Mouse (Mus musculus): ENCODE data around the gene Taf15. TPM values are rescaled to one million over a fixed set of nuclear protein-coding genes. Genes with fewer than 3 reads are reported as not detected.
"Not testable (repeated sequence)": the region's sequence is repeated elsewhere in the genome, so short reads cannot be mapped to it uniquely, and the experiment has no call there.

Taf15 gene
- total and polyA plus RNA-seq, 2 experiments = 7.1 to 29.1 TPM

- Histone ChIP-seq H3K27ac (replicated peaks; ENCODE audit: insufficient read depth, low read depth, low read length) (no peak overlapping the region), H3K9ac (ENCODE audit: low read depth, low read length) (no peak overlapping the region), H3K4me1 (ENCODE audit: control insufficient read depth, insufficient read depth, low read length) (no peaks in the 10 kb centered on the region), H3K79me2 (ENCODE audit: control insufficient read depth, insufficient read depth, low read length) (no peaks in the 10 kb centered on the region), H3K4me3 (ENCODE audit: insufficient read depth, low read depth, low read length) (no peak overlapping the region), H3K36me3 (ENCODE audit: control insufficient read depth, insufficient read depth, low read length) (no peaks in the 10 kb centered on the region), H3K27me3 (ENCODE audit: control insufficient read depth, insufficient read depth, low read length) (no peaks in the 10 kb centered on the region)
- TF ChIP-seq CTCF (IDR thresholded peaks at IDR 0.05; ENCODE audit: low read depth, low read length) (no peak), POLR2A (IDR thresholded peaks at IDR 0.05; ENCODE audit: extremely low read depth, insufficient read depth, low read length) (no peak)
- no peak for DNase-seq (ENCODE audit: extremely low read depth, low read depth, low spot score)
- 74% methylated on average over 5 of the region's 5 CpGs for WGBS
These were observed 77.3 kb downstream of the Taf15 start for GRCm38 (mm10) chr11:83550186-83550632.

DNA sequence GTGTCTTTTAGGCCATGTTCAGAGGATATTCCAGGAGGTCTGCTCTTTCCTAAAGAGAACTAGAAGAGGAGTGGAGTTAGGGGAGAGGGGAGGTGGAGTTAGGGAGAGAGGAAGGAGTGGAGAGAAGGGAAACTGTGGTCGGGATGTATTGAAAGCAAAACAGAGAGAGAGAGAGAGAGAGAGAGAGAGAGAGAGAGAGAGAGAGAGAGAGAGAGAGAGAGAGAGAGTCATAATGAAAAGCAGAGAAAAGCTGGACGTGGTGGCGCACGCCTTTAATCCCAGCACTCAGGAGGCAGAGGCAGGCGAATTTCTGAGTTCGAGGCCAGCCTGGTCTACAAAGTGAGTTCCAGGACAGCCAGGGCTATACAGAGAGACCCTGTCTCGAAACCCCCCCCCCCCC lies 78.2 kb downstream of the Taf15 start:
- H3K79me2 ChIP-seq (ENCODE audit: control insufficient read depth, insufficient read depth, low read length); H3K27ac ChIP-seq (replicated peaks; ENCODE audit: insufficient read depth, low read depth, low read length); H3K36me3 ChIP-seq (ENCODE audit: control insufficient read depth, insufficient read depth, low read length); H3K4me1 ChIP-seq (ENCODE audit: control insufficient read depth, insufficient read depth, low read length); H3K27me3 ChIP-seq (ENCODE audit: control insufficient read depth, insufficient read depth, low read length); H3K4me3 ChIP-seq (ENCODE audit: insufficient read depth, low read depth, low read length); H3K9ac ChIP-seq (ENCODE audit: low read depth, low read length); DNase-seq (ENCODE audit: extremely low read depth, low read depth, low spot score): not testable (repeated sequence)
- 84% methylated on average over 7 of the region's 7 CpGs for WGBS

DNA sequence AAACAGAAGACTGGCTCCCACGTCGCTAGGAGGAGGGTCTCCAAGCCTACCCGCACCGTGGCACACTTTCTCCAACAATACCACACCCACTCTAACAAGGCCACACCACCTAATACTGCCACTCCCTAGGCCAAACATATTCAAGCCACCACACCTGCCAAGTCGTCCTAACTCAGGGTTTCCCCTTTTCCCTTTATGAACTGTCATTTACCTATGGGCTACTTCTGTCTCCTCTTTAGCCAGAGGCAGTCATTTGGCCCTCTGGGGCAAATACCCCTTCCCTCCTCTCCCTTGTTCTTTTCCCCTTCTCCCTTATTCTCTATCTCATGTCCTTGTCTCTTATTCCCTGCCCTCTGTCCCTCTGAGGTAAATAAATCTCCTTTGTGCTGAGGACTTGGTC lies 78.8 kb downstream of the Taf15 start:
- Histone ChIP-seq H3K27ac (replicated peaks; ENCODE audit: insufficient read depth, low read depth, low read length) (no peak overlapping the region), H3K79me2 (ENCODE audit: control insufficient read depth, insufficient read depth, low read length) (no peaks in the 10 kb centered on the region), H3K27me3 (ENCODE audit: control insufficient read depth, insufficient read depth, low read length) (no peaks in the 10 kb centered on the region), H3K9ac (ENCODE audit: low read depth, low read length) (no peak overlapping the region), H3K4me3 (ENCODE audit: insufficient read depth, low read depth, low read length) (no peak overlapping the region), H3K4me1 (ENCODE audit: control insufficient read depth, insufficient read depth, low read length) (no peaks in the 10 kb centered on the region), H3K36me3 (ENCODE audit: control insufficient read depth, insufficient read depth, low read length) (no peaks in the 10 kb centered on the region)
- TF ChIP-seq POLR2A (IDR thresholded peaks at IDR 0.05; ENCODE audit: extremely low read depth, insufficient read depth, low read length) = no peak
- TF ChIP-seq CTCF (IDR thresholded peaks at IDR 0.05; ENCODE audit: low read depth, low read length) = no peak
- no peak for DNase-seq (ENCODE audit: extremely low read depth, low read depth, low spot score)
- 83% methylated on average over 5 of the region's 5 CpGs for WGBS

Other genes with a start within 250 kb of the Taf15 start
- gene Slfn14, start 186.4 kb upstream of the Taf15 start, total RNA-seq (2014; rRNA removed) = not detected in 2 replicates
- not detected in 2 replicates for gene Slfn14, start 186.4 kb upstream of the Taf15 start, polyA plus RNA-seq (2012; rRNA removed)
- gene Ap2b1, start 174.1 kb upstream of the Taf15 start, total RNA-seq (2014; rRNA removed) = 25.4 and 31.3 TPM in 2 replicates
- gene Ap2b1, start 174.1 kb upstream of the Taf15 start, polyA plus RNA-seq (2012; rRNA removed) = 16.2 and 16.3 TPM in 2 replicates
- gene Pex12, start 170.5 kb upstream of the Taf15 start, total RNA-seq (2014; rRNA removed) = 4.3 and 5.5 TPM in 2 replicates
- 7.9 and 10.1 TPM in 2 replicates for gene Pex12, start 170.5 kb upstream of the Taf15 start, polyA plus RNA-seq (2012; rRNA removed)
- gene Rasl10b, start 63.9 kb upstream of the Taf15 start, total RNA-seq (2014; rRNA removed) = 0.07 and 0.18 TPM in 2 replicates
- gene Rasl10b, start 63.9 kb upstream of the Taf15 start, polyA plus RNA-seq (2012; rRNA removed) = 0.12 and 0.24 TPM in 2 replicates
- gene Gas2l2, start 43.6 kb upstream of the Taf15 start, total RNA-seq (2014; rRNA removed) = not detected in 2 replicates
- not detected in 2 replicates for gene Gas2l2, start 43.6 kb upstream of the Taf15 start, polyA plus RNA-seq (2012; rRNA removed)
- not detected in 2 replicates for gene 1700020L24Rik, start 35.4 kb upstream of the Taf15 start, total RNA-seq (2014; rRNA removed)
- gene 1700020L24Rik, start 35.4 kb upstream of the Taf15 start, polyA plus RNA-seq (2012; rRNA removed) = not detected in 2 replicates
- gene Mmp28, start 10.0 kb upstream of the Taf15 start, total RNA-seq (2014; rRNA removed) = 0.18 and 0.27 TPM in 2 replicates
- 0.26 and 0.29 TPM in 2 replicates for gene Mmp28, start 10.0 kb upstream of the Taf15 start, polyA plus RNA-seq (2012; rRNA removed)
- not detected in 2 replicates for gene Heatr9, start 49.1 kb downstream of the Taf15 start, total RNA-seq (2014; rRNA removed)
- not detected in 2 replicates for gene Heatr9, start 49.1 kb downstream of the Taf15 start, polyA plus RNA-seq (2012; rRNA removed)
- gene Ccl5, start 57.4 kb downstream of the Taf15 start, total RNA-seq (2014; rRNA removed) = 0.37 and 1.1 TPM in 2 replicates
- 7.2 and 13.2 TPM in 2 replicates for gene Ccl5, start 57.4 kb downstream of the Taf15 start, polyA plus RNA-seq (2012; rRNA removed)
- 92.1 and 125 TPM in 2 replicates for gene Ccl9, start 105.5 kb downstream of the Taf15 start, total RNA-seq (2014; rRNA removed)
- gene Ccl9, start 105.5 kb downstream of the Taf15 start, polyA plus RNA-seq (2012; rRNA removed) = 45.5 and 61.7 TPM in 2 replicates
- gene Ccl6, start 120.0 kb downstream of the Taf15 start, total RNA-seq (2014; rRNA removed) = 8.7 and 14.1 TPM in 2 replicates
- 2.5 and 3.3 TPM in 2 replicates for gene Ccl6, start 120.0 kb downstream of the Taf15 start, polyA plus RNA-seq (2012; rRNA removed)
- not detected in 2 replicates for gene Rpl9-ps1, start 172.5 kb downstream of the Taf15 start, total RNA-seq (2014; rRNA removed)
- not detected in 2 replicates for gene Rpl9-ps1, start 172.5 kb downstream of the Taf15 start, polyA plus RNA-seq (2012; rRNA removed)
- 0.18 TPM in 1 of 2 replicates, not detected in the other for gene Ccl3, start 176.3 kb downstream of the Taf15 start, total RNA-seq (2014; rRNA removed)
- gene Ccl3, start 176.3 kb downstream of the Taf15 start, polyA plus RNA-seq (2012; rRNA removed) = 0.42 and 0.48 TPM in 2 replicates
- 0.40 TPM in 1 of 2 replicates, not detected in the other for gene Ccl4, start 189.5 kb downstream of the Taf15 start, total RNA-seq (2014; rRNA removed)
- gene Ccl4, start 189.5 kb downstream of the Taf15 start, polyA plus RNA-seq (2012; rRNA removed) = 1.1 TPM in 1 of 2 replicates, not detected in the other
- gene Wfdc17, start 230.9 kb downstream of the Taf15 start, total RNA-seq (2014; rRNA removed) = 40.9 and 46.0 TPM in 2 replicates
- gene Wfdc17, start 230.9 kb downstream of the Taf15 start, polyA plus RNA-seq (2012; rRNA removed) = 8.0 and 19.9 TPM in 2 replicates
- not detected in 2 replicates for gene Wfdc18, start 235.9 kb downstream of the Taf15 start, total RNA-seq (2014; rRNA removed)
- gene Wfdc18, start 235.9 kb downstream of the Taf15 start, polyA plus RNA-seq (2012; rRNA removed) = not detected in 2 replicates